Mouse (Mus musculus) intestine, postnatal 0 days (tissue): Measurements from ENCODE around the gene Irgm2. TPM values are rescaled to one million over a fixed set of nuclear protein-coding genes. Genes with fewer than 3 reads are reported as not detected.

Source experiments
- ATAC-seq: fragments of 200-750 bp; cut with Nextera tagmentation; 2 replicates; pipeline ENCODE4 v1.8.0; 2017; ENCODE audit warnings: mild to moderate bottlenecking, moderate TSS enrichment, moderate library complexity
- H3K27ac ChIP-seq: fragments of 300-500 bp; sonication (generic); 2 replicates; pipeline ENCODE4 v1.5.1; 2014; ENCODE audit warnings: mild to moderate bottlenecking, low read depth, low read length, moderate library complexity
- H3K27me3 ChIP-seq: fragments of 300-500 bp; sonication (generic); replicated peaks from 2 replicates; pipeline ENCODE4 v1.6.1; 2014; ENCODE audit warnings: low read length, mixed read lengths; ENCODE audit not compliant: control insufficient read depth, insufficient read depth
- H3K36me3 ChIP-seq: fragments of 300-500 bp; sonication (generic); 2 replicates; pipeline ENCODE4 v1.6.1; 2014; ENCODE audit warnings: mild to moderate bottlenecking, moderate library complexity; ENCODE audit not compliant: control insufficient read depth, insufficient read depth
- H3K4me1 ChIP-seq: fragments of 300-500 bp; sonication (generic); replicated peaks from 2 replicates; pipeline ENCODE4 v1.6.1; 2014; ENCODE audit warnings: antibody characterized with exemption, low read length, mixed read lengths; ENCODE audit not compliant: control insufficient read depth, insufficient read depth
- H3K4me2 ChIP-seq: fragments of 300-500 bp; sonication (generic); replicated peaks from 2 replicates; pipeline ENCODE4 v1.6.1; 2014; ENCODE audit warnings: low read depth, mild to moderate bottlenecking, moderate library complexity
- H3K4me3 ChIP-seq: fragments of 300-500 bp; sonication (generic); 2 replicates; pipeline ENCODE4 v1.5.1; 2014; ENCODE audit warnings: low read depth, low read length
- H3K9ac ChIP-seq: fragments of 300-500 bp; sonication (generic); 2 replicates; pipeline ENCODE4 v1.6.1; 2014; ENCODE audit warnings: mild to moderate bottlenecking, low read depth, low read length
- H3K9me3 ChIP-seq: fragments of 300-500 bp; sonication (generic); 2 replicates; pipeline ENCODE4 v1.6.1; 2016; ENCODE audit warnings: mixed run types; ENCODE audit not compliant: control insufficient read depth
- CTCF ChIP-seq: sonication (generic); IDR thresholded peaks from 2 replicates; pipeline ENCODE4 v1.5.1; 2016; ENCODE audit warnings: low read depth, mild to moderate bottlenecking, control low read depth, antibody characterized with exemption, moderate library complexity
- WGBS: fragments of 180-500 bp; shearing (Covaris S2); extraction: QIAGEN DNeasy Blood & Tissue Kit; methylation state at CpG from one replicate; pipeline ENCODE4 v1.1.7; 2014; 5-methylcytosine and 5-hydroxymethylcytosine counted together
- polyA plus RNA-seq: library from polyadenylated mRNA; unstranded; fragments of >200 nt; fragmentation: Nextera tagmentation; extraction: Ambion mirVana; gene quantifications from 2 replicates; pipeline ENCODE4 v1.2.1, GENCODE M21; 2015

The Irgm2 gene
- polyA plus RNA-seq, 1 experiment from 2014 or later: 6.4 TPM

DNA sequence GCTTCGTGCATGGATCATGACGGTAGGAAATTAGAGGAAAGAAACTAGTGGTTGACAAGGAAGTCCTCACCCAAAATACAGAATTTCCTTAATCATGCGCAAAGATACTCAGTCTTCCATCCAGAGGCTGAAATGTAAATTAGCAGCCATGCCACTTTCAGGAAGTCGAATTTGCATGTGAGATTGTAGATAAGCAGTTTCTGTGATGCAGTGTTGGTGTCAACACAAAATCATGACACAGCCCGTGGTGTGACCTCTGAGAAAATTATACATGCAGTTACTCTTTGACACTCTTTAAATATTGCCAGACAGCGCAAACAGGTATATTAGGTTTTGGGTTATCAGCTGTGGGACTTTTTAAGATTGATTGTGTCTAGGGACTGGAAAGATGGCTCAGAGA lies 9.7 kb upstream of the Irgm2 start:
- ATAC-seq: no peak
- Histone ChIP-seq H3K36me3 (no peaks in the 10 kb centered on the region), H3K4me3 (no peak overlapping the region), H3K9me3 (no peaks in the 10 kb centered on the region), H3K9ac (no peak overlapping the region), H3K4me1 (no peaks in the 10 kb centered on the region), H3K27me3 (no peaks in the 10 kb centered on the region), H3K27ac (no peak overlapping the region), H3K4me2 (no peak overlapping the region)
- TF ChIP-seq CTCF: no peak
- 87% methylated on average over 6 of the region's 6 CpGs for WGBS

DNA sequence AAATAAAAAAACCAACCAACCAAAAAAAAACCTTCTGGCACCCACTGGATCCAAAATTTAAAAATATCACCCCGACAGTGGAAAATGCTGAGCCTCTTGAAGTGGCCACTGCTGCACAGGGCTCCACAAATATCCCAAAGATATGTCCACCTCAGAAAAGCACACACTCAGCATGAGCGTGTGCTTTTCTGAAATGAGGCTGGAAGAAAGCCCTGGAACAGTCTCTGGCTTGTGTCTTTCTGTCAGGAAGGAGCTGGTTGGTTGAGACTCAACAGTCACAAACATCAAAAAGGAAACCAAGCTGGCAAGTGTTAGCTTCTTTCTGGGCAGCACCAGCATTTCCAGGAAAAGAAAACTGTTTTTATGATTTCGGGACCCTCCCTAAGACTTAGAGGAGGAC lies 6.1 kb upstream of the Irgm2 start:
- Histone ChIP-seq H3K9ac (no peak overlapping the region), H3K4me1 (no peaks in the 10 kb centered on the region), H3K27me3 (no peaks in the 10 kb centered on the region), H3K36me3 (no peaks in the 10 kb centered on the region), H3K9me3 (no peaks in the 10 kb centered on the region), H3K4me2 (no peak overlapping the region), H3K4me3 (no peak overlapping the region), H3K27ac (no peak overlapping the region)
- TF ChIP-seq CTCF: no peak
- no peak for ATAC-seq
- WGBS: 53% methylated on average over 3 of the region's 3 CpGs

DNA sequence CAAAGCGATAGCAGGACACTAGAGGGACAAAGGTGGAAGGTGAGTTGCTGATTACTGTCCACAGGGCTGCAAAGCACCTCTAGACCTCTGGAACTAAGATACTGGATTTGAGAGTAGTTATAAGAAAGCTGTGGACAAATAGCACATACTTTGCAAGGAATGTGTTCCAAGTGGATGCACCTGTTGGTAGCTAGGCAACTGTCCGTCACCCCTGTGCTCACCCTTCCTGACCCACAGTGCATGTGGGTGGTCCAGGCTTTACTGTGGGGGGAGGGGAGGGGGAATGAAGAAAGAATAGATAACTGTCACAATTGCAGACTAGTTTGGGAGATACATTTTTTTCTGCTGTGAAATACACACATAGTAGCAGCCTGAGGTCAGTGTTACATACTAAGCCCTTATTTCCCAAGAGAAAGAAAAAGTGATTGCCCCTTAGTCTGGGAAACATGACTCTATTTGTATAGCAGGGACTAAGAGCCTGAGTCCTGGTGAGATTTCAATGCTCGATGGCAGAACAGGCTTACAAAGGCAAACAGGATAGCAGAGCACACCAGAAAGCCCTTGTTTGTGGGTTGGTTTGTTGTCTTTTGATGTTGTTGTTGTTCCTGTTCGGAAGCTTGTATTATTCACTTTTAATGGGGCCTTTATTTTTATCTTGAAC lies 5.4 kb upstream of the Irgm2 start:
- 41% methylated on average over 4 of the region's 4 CpGs for WGBS
- no peak for TF ChIP-seq CTCF
- no peak overlapping the region for H3K4me2 ChIP-seq
- no peak for ATAC-seq
- H3K27ac ChIP-seq: no peak overlapping the region
- H3K4me1 ChIP-seq: no peaks in the 10 kb centered on the region
- H3K4me3 ChIP-seq: no peak overlapping the region
- no peaks in the 10 kb centered on the region for H3K27me3 ChIP-seq
- H3K36me3 ChIP-seq: no peaks in the 10 kb centered on the region
- H3K9ac ChIP-seq: peak overlapping the region; percentile 23; the same call in 1 of the 2 replicates
- H3K9me3 ChIP-seq: no peaks in the 10 kb centered on the region

DNA sequence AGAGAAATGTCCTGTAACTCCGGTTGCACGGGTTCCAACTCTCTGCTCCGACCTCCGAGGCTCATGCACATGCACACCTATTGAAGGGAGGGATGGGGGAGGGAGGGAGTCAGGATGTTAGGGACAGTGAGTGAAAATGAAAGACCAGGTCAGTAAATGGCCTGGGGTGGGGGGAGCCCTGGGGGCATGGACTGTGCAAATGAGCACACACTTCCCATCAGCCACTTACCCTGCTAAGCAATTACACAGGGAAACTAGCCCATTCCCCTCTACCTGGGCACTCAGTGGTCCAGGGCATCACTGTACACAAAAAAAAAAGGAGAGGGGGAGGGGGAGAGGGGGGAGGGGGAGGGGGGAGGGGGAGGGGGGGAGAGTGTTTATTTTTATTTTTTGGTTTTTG lies 755 bp upstream of the Irgm2 start:
- peak overlapping the region; percentile 58; the same call in 1 of the 2 replicates for H3K9ac ChIP-seq
- no peaks in the 10 kb centered on the region for H3K4me1 ChIP-seq
- no peaks in the 10 kb centered on the region; the same call in 1 of the 2 replicates for H3K36me3 ChIP-seq
- peak overlapping the region; percentile 78 for H3K4me2 ChIP-seq
- no peak for ATAC-seq
- WGBS: 88% methylated on average over 4 of the region's 4 CpGs
- H3K9me3 ChIP-seq: no peaks in the 10 kb centered on the region
- no peak overlapping the region for H3K27ac ChIP-seq
- H3K4me3 ChIP-seq: peak overlapping the region; percentile 68
- no peaks in the 10 kb centered on the region for H3K27me3 ChIP-seq
- TF ChIP-seq CTCF: no peak

DNA sequence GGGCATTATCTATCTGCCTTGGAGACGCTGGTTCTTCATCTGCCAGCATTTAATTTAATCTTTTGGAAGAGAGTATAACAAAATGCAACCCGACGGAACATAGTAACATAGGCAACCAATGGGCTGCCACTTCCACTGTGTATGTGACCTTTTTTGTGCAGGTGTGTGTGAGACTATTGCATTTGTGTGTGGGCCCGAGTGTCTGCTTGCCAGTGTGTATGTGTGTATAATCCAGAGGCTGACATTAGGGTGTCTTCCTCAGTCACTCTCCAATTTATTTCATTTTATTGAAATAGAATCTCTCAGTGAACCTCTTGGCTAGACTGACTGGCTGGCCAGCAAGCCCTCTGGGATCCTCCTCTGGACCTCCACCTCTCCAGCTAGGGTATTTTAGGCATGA lies 808 bp downstream of the Irgm2 start:
- no peak overlapping the region for H3K9ac ChIP-seq
- TF ChIP-seq CTCF: no peak
- 92% methylated on average over 4 of the region's 4 CpGs for WGBS
- peak overlapping the region; percentile 78 for H3K4me2 ChIP-seq
- H3K27ac ChIP-seq: no peak overlapping the region
- peak overlapping the region; percentile 12; the same call in 1 of the 2 replicates for H3K4me3 ChIP-seq
- no peaks in the 10 kb centered on the region for H3K9me3 ChIP-seq
- no peaks in the 10 kb centered on the region; the same call in 1 of the 2 replicates for H3K36me3 ChIP-seq
- no peaks in the 10 kb centered on the region for H3K4me1 ChIP-seq
- ATAC-seq: no peak
- H3K27me3 ChIP-seq: no peaks in the 10 kb centered on the region

DNA sequence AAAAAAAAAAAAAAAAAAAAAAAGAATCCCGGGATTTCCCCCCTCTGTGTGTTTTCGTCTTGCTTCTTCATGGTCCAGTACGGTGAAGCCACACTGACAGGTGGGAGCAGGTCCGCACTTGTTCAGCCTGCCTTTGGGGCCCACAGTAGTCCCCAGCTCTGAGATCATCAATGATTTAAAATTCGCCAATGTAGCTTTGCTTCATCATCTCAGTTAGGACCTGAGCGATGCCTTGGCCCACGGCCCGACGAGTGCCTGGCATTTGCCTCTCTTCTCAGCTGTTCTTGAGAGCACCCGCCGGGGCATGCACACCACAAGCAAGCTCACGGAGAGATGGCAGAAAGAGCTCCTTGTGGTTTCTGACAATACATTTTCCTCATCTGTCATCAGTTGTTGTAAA lies 1.6 kb downstream of the Irgm2 start:
- no peak for TF ChIP-seq CTCF
- 88% methylated on average over 12 of the region's 12 CpGs for WGBS
- H3K9ac ChIP-seq: no peak overlapping the region
- no peaks in the 10 kb centered on the region for H3K27me3 ChIP-seq
- no peak for ATAC-seq
- H3K9me3 ChIP-seq: no peaks in the 10 kb centered on the region
- no peak overlapping the region for H3K4me2 ChIP-seq
- no peaks in the 10 kb centered on the region for H3K4me1 ChIP-seq
- no peaks in the 10 kb centered on the region; the same call in 1 of the 2 replicates for H3K36me3 ChIP-seq
- no peak overlapping the region for H3K27ac ChIP-seq
- H3K4me3 ChIP-seq: no peak overlapping the region
